Mouse (Mus musculus) frontal cortex, adult 2 months (tissue): ENCODE data around the gene Ly6f. TPM values are rescaled to one million over a fixed set of nuclear protein-coding genes. Genes with fewer than 3 reads are reported as not detected.

Source experiments
- DNase-seq, 2 experiments: peaks; one replicate each; pipeline ENCODE4 v3.0.0; 2022; ENCODE audit warnings: low spot score in 1 of 2; ENCODE audit errors: extremely low spot score in 1 of 2
- polyA plus RNA-seq: library from polyadenylated mRNA; depleted of rRNA; stranded (reverse); fragments of >200 nt; gene quantifications from 2 replicates; pipeline ENCODE4 v1.2.3, GENCODE M21; 2012; rRNA removed

The Ly6f gene
- polyA plus RNA-seq, 1 experiment, result not detected

DNA sequence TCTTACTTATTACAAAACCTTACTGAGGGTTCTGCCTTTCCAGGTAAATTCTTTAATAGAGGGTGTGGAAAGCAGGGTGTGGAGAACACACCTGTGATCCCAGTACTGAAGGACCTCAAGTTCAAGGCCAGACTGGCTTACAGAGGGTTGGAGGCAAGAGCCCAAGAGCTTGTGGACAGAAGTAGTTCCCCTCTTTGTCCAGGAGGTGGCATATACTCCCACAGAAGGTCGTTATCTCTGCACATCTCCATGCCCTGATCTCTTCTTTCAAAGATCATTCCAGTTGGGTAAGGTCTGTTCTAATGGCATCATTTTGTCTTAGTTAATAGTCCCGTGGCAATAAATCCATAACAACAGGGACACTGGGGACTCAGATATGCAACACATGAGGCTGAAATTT lies 49.0 kb downstream of the Ly6f start:
- no peak for DNase-seq

DNA sequence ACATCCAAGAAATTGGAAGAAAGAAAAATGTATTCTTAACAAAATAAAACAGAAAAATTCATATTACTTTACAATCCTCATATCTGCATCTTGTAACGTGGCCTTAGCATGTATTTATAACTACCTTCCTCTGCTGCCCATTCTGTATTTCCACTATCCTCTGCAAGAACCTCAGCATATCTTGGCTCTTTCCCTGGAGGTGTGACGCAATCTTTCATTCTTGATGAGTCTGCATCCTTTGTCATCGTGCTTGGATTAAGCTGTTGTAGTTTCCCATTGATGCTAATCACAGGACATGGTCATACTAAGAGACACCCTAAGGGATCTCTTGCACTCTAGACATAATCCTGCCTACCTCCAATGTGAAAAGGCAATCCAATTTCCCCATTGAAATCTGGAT lies 50.4 kb downstream of the Ly6f start:
- DNase-seq, result no peak

DNA sequence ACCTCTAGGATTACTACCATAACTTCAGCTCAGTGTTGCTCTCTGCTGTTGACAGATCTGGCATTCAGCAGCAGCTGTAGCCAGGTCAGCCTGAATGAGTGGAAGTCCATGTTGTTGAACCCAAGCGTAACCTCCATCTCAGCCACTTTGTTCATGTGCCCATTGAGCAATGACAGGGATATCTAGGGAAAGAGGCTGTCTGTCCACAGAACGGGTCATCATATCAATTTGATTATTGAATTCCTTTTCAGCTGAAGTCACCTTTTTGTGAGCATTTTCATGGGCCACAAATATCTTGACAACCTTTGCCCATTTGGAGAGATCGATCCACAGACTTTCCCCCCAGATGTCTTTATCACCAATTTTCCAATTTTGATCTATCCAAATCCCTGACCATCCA lies 51.9 kb downstream of the Ly6f start:
- DNase-seq, result no peak

Other genes with a start within 250 kb of the Ly6f start
- 174 and 251 TPM in 2 replicates for gene Ly6c1, start 219.6 kb upstream of the Ly6f start, polyA plus RNA-seq
- gene Ly6c2, start 156.5 kb upstream of the Ly6f start, polyA plus RNA-seq, result 0.54 and 0.86 TPM in 2 replicates
- gene Ly6g, start 113.2 kb upstream of the Ly6f start, polyA plus RNA-seq, result not detected in 2 replicates
- gene BC025446, start 52.0 kb upstream of the Ly6f start, polyA plus RNA-seq, result not detected in 2 replicates